Mouse (Mus musculus): ENCODE measurements at regions not wholly inside any gene's neighbourhood (a gene's known extent, or its start where the extent isn't known, plus 50 kb on each side); places are given as distances from the start of the nearest gene placed in this dataset.

DNA sequence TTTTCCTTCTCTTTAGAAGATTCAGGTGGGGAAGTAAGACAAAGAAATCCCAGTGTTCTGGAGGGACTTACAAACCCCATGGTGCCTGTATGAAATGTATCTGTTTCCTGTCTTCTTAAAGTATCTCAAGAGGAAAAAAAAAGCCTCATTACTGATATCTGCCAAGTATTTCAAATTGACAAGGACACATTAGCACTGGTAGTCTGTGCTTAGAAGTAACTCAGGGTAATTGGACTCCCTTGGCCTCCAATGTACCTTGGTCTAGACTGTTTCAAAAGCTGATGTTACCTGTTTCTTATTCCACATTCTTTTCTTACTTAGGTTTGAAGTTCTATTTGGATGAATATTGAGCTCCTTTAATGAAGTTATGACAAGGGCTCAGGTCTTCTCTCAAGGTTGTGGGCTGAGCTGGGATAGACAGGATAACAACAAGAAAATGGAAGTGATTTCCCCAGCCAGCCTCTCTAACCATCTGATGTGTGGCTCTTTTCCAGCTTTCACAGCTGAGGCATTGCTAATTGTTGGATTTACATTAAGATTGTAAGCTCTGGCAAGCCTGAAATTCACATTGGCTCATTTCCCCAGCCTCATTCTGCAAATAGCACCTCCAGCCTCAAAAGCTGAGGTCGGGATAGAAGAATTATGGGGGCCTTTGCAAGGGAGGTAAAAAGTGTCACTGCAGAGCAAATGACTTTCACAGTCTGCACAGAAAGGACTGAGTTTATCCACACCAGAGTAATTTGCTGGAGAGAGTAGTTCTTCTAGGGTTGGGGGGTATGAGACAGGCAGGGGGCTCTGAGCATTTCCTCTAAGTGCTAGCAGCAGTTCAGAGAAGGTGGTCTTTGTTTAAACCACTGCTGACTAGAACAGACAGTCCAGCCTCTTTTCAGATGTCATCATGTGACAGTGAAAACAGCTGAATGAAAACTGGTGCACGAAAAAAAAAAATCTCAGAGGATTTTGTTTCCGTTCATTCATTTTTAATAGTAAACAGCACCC lies 292.3 kb upstream of the Nbea start:
- TF ChIP-seq CTCF (IDR thresholded peaks at IDR 0.05; ENCODE audit: low read depth, low read length) = no peak
- TF ChIP-seq GATA1 (IDR thresholded peaks at IDR 0.05; ENCODE audit: borderline replicate concordance, low read length) = no peak
- no peak for TF ChIP-seq POLR2AphosphoS5 (IDR thresholded peaks at IDR 0.05; ENCODE audit: insufficient replicate concordance, low read depth, low read length)
- no peak for TF ChIP-seq TAL1 (conservative IDR thresholded peaks at IDR 0.05; ENCODE audit: low read depth, low read length)
- TF ChIP-seq GATA2 (IDR thresholded peaks at IDR 0.05; ENCODE audit: borderline replicate concordance, low read depth, low read length) = no peak
- ATAC-seq (ENCODE audit: extremely low read depth, insufficient number of reproducible peaks, low FRiP score, poor library complexity, severe bottlenecking) (no peak), DNase-seq (ENCODE audit: low spot score) (no peak)
- Histone ChIP-seq H3K27me3 (ENCODE audit: insufficient read depth, low read length) (no peaks in the 10 kb centered on the region), H3K4me1 (ENCODE audit: insufficient read depth, low read depth, low read length) (no peaks in the 10 kb centered on the region), H3K4me3 (ENCODE audit: low read depth, low read length) (no peak overlapping the region), H3K36me3 (replicated peaks) (no peaks in the 10 kb centered on the region), H3K9me3 (replicated peaks) (peaks cover 5% of the 10 kb centered on the region)

- H3K4me1 ChIP-seq (ENCODE audit: insufficient read depth, low read depth, low read length) = no peaks in the 10 kb centered on the region
- no peak overlapping the region for H3K4me3 ChIP-seq (ENCODE audit: low read depth, low read length)
- DNase-seq (ENCODE audit: low spot score) = no peak
- TF ChIP-seq POLR2AphosphoS5 (IDR thresholded peaks at IDR 0.05; ENCODE audit: insufficient replicate concordance, low read depth, low read length) (no peak), GATA2 (IDR thresholded peaks at IDR 0.05; ENCODE audit: borderline replicate concordance, low read depth, low read length) (no peak), GATA1 (IDR thresholded peaks at IDR 0.05; ENCODE audit: borderline replicate concordance, low read length) (no peak), CTCF (IDR thresholded peaks at IDR 0.05; ENCODE audit: low read depth, low read length) (no peak), TAL1 (conservative IDR thresholded peaks at IDR 0.05; ENCODE audit: low read depth, low read length) (no peak)
- peaks cover 3% of the 10 kb centered on the region for H3K9me3 ChIP-seq (replicated peaks)
- ATAC-seq (ENCODE audit: extremely low read depth, insufficient number of reproducible peaks, low FRiP score, poor library complexity, severe bottlenecking) = no peak
- H3K36me3 ChIP-seq (replicated peaks) = no peaks in the 10 kb centered on the region
- H3K27me3 ChIP-seq (ENCODE audit: insufficient read depth, low read length) = no peaks in the 10 kb centered on the region
Measured at GRCm38 (mm10) chr3:56472651-56473050, 289.1 kb upstream of the Nbea start.

DNA sequence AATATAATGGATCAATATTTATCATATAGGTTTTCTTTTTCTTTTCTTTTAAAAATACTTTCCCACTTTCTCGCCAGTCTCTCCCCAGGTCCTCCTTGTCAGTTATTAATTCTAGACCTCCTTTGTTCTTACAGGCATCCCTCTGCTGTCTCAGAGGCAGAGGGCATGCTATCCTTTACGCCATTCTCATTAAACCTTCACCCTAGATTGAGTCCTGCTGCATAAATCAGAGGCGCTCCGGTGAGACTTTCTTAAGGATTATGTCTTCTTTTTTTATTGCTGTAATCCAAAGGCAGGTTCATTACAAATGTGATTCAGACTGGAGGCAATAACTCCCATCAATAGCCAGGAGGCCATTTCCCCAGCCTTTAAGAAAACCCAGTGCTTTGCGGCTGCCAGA lies 288.3 kb upstream of the Nbea start:
- H3K4me3 ChIP-seq (ENCODE audit: low read depth, low read length) = no peak overlapping the region
- H3K4me1 ChIP-seq (ENCODE audit: insufficient read depth, low read depth, low read length) = no peaks in the 10 kb centered on the region
- no peaks in the 10 kb centered on the region for H3K27me3 ChIP-seq (ENCODE audit: insufficient read depth, low read length)
- H3K36me3 ChIP-seq (replicated peaks) = no peaks in the 10 kb centered on the region
- TF ChIP-seq GATA1 (IDR thresholded peaks at IDR 0.05; ENCODE audit: borderline replicate concordance, low read length) = no peak
- no peak for TF ChIP-seq POLR2AphosphoS5 (IDR thresholded peaks at IDR 0.05; ENCODE audit: insufficient replicate concordance, low read depth, low read length)
- no peak for TF ChIP-seq TAL1 (conservative IDR thresholded peaks at IDR 0.05; ENCODE audit: low read depth, low read length)
- no peak for TF ChIP-seq GATA2 (IDR thresholded peaks at IDR 0.05; ENCODE audit: borderline replicate concordance, low read depth, low read length)
- TF ChIP-seq CTCF (IDR thresholded peaks at IDR 0.05; ENCODE audit: low read depth, low read length) = no peak
- no peak for DNase-seq (ENCODE audit: low spot score)
- no peak for ATAC-seq (ENCODE audit: extremely low read depth, insufficient number of reproducible peaks, low FRiP score, poor library complexity, severe bottlenecking)
- H3K9me3 ChIP-seq (replicated peaks) = peaks cover 3% of the 10 kb centered on the region

DNA sequence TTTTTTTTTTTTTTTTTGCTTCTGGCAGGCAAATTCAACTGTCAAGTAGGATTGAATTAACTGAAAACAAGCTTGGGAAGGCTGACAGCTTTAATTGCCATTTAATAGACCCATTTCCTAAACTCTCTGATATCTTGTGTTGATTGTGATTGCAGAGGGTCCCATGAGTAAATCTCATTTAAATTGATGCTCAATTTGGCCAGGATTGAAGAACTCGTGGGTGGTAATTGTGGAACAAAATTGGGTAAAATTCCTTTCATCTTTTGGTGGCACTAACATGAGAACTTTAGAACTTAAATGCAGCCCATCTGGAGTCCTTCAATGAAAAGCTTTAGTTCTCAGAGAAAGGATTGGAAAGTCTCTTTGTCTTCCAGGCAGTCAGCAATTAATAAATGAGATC lies 287.7 kb upstream of the Nbea start:
- H3K36me3 ChIP-seq (replicated peaks) = no peaks in the 10 kb centered on the region
- DNase-seq (ENCODE audit: low spot score) = no peak
- ATAC-seq (ENCODE audit: extremely low read depth, insufficient number of reproducible peaks, low FRiP score, poor library complexity, severe bottlenecking) = no peak
- TF ChIP-seq CTCF (IDR thresholded peaks at IDR 0.05; ENCODE audit: low read depth, low read length) (no peak), GATA1 (IDR thresholded peaks at IDR 0.05; ENCODE audit: borderline replicate concordance, low read length) (no peak), GATA2 (IDR thresholded peaks at IDR 0.05; ENCODE audit: borderline replicate concordance, low read depth, low read length) (no peak), TAL1 (conservative IDR thresholded peaks at IDR 0.05; ENCODE audit: low read depth, low read length) (no peak), POLR2AphosphoS5 (IDR thresholded peaks at IDR 0.05; ENCODE audit: insufficient replicate concordance, low read depth, low read length) (no peak)
- no peak overlapping the region for H3K4me3 ChIP-seq (ENCODE audit: low read depth, low read length)
- H3K4me1 ChIP-seq (ENCODE audit: insufficient read depth, low read depth, low read length) = no peaks in the 10 kb centered on the region
- H3K9me3 ChIP-seq (replicated peaks) = peaks cover 3% of the 10 kb centered on the region
- H3K27me3 ChIP-seq (ENCODE audit: insufficient read depth, low read length) = no peaks in the 10 kb centered on the region

GRCm38 (mm10) chr3:56457625-56458024 lies 274.1 kb upstream of the Nbea start:
- H3K36me3 ChIP-seq (replicated peaks) = no peaks in the 10 kb centered on the region
- H3K4me1 ChIP-seq (ENCODE audit: insufficient read depth, low read depth, low read length) = no peaks in the 10 kb centered on the region
- ATAC-seq (ENCODE audit: extremely low read depth, insufficient number of reproducible peaks, low FRiP score, poor library complexity, severe bottlenecking) (no peak), DNase-seq (ENCODE audit: low spot score) (no peak)
- H3K27me3 ChIP-seq (ENCODE audit: insufficient read depth, low read length) = no peaks in the 10 kb centered on the region
- H3K4me3 ChIP-seq (ENCODE audit: low read depth, low read length) = no peak overlapping the region
- TF ChIP-seq CTCF (IDR thresholded peaks at IDR 0.05; ENCODE audit: low read depth, low read length) (no peak), TAL1 (conservative IDR thresholded peaks at IDR 0.05; ENCODE audit: low read depth, low read length) (no peak), GATA2 (IDR thresholded peaks at IDR 0.05; ENCODE audit: borderline replicate concordance, low read depth, low read length) (no peak), GATA1 (IDR thresholded peaks at IDR 0.05; ENCODE audit: borderline replicate concordance, low read length) (no peak), POLR2AphosphoS5 (IDR thresholded peaks at IDR 0.05; ENCODE audit: insufficient replicate concordance, low read depth, low read length) (no peak)
- H3K9me3 ChIP-seq (replicated peaks) = no peaks in the 10 kb centered on the region; the same call in 1 of the 2 replicates

DNA sequence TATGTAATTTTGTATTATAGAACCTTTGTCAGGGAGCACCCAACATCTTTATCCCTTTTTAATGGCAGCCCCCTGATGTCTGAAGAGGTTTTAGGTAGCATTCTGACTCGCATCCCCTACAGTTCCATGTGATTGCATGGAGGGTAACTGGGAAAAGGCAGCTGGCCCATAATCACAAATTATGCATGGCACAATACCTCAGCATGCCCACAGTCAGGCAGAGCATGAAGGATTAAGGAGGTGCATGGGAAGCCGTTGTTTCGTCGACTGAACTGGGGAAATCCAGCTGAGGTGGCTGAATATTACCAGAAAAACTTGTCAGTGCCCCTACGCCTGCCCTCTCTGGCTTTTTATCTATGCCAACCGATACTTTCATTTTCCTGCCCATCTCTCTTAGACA lies 272.8 kb upstream of the Nbea start:
- ATAC-seq (ENCODE audit: extremely low read depth, insufficient number of reproducible peaks, low FRiP score, poor library complexity, severe bottlenecking) = no peak
- Histone ChIP-seq H3K4me3 (ENCODE audit: low read depth, low read length) (no peak overlapping the region), H3K9me3 (replicated peaks) (no peaks in the 10 kb centered on the region; the same call in 1 of the 2 replicates), H3K27me3 (ENCODE audit: insufficient read depth, low read length) (no peaks in the 10 kb centered on the region), H3K4me1 (ENCODE audit: insufficient read depth, low read depth, low read length) (no peaks in the 10 kb centered on the region), H3K36me3 (replicated peaks) (no peaks in the 10 kb centered on the region)
- DNase-seq (ENCODE audit: low spot score) = no peak
- TF ChIP-seq TAL1 (conservative IDR thresholded peaks at IDR 0.05; ENCODE audit: low read depth, low read length) (no peak), GATA1 (IDR thresholded peaks at IDR 0.05; ENCODE audit: borderline replicate concordance, low read length) (no peak), CTCF (IDR thresholded peaks at IDR 0.05; ENCODE audit: low read depth, low read length) (no peak), POLR2AphosphoS5 (IDR thresholded peaks at IDR 0.05; ENCODE audit: insufficient replicate concordance, low read depth, low read length) (no peak), GATA2 (IDR thresholded peaks at IDR 0.05; ENCODE audit: borderline replicate concordance, low read depth, low read length) (no peak)

All from G1E (cell line).